Mouse (Mus musculus) retina, adult 2 months (tissue): Measurements from ENCODE around the gene Fam129a.
"Not testable (repeated sequence)": the region's sequence is repeated elsewhere in the genome, so short reads cannot be mapped to it uniquely, and the experiment has no call there.

Experiments
- DNase-seq: peaks from one replicate; pipeline ENCODE4 v3.0.0-alpha.2; 2012; ENCODE audit warnings: low read depth, low spot score

Gene Fam129a

DNA sequence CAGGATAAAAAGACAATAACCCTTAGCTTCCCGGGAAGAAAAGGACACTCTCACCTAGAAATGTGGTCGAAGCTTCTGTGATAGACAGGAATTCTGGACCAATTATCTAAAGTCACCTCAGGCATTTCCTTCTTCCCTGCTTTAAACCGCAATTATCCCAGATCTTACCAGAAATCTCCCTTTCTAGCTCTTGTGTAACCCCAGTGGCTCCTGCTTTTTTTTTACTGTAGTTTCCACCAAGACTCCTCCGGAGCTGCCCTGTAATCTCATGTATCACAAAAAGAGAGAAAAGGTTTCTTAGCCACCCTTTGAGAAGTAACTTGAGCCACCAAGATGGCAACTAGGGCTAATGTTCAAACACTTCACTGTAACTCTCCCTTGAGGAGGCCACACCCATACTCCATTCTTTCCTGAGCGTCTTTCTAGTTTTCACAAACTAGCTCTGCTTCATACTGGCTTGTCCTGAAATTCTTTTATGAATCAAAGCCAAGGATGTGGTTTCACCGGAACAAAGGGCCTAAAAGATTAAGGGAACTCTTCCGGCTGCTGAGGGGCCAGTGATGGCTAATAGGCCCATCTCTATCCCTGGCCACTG, 93.9 kb downstream of the Fam129a start:
- no peak for DNase-seq

DNA sequence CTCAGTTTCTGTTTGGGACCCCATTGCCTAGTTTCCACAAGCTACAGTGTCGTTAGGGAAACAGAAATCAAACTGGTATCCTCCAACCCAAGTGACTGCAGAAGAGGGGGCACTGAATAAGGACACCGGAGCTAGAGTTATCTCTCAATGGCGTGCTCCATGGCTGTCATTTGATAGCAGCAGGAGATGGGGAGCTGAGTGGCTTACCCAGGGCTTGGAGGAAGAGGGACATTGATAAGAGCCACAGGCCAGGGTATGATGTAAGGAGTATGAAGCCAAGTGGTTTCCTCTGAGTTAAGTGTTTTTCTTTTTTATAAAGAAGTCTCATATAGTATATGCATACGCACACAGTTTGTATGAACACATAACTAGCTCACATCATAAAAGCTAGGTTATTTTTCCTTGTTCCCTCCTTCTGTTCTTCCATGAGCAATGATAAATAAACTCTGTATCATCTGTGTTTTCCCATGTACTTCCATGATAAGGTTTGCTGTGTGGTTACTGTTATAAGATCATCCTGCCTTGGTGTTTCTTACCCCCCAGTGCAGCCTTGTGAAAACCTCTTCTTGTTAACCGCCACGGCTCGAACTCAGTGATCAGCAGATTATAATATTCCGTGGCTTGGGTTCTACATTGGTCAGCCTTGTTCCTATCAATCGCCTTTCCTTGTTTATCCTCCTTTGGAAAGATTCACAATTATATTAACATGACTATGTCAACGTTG, 96.5 kb downstream of the Fam129a start:
- no peak for DNase-seq

DNA sequence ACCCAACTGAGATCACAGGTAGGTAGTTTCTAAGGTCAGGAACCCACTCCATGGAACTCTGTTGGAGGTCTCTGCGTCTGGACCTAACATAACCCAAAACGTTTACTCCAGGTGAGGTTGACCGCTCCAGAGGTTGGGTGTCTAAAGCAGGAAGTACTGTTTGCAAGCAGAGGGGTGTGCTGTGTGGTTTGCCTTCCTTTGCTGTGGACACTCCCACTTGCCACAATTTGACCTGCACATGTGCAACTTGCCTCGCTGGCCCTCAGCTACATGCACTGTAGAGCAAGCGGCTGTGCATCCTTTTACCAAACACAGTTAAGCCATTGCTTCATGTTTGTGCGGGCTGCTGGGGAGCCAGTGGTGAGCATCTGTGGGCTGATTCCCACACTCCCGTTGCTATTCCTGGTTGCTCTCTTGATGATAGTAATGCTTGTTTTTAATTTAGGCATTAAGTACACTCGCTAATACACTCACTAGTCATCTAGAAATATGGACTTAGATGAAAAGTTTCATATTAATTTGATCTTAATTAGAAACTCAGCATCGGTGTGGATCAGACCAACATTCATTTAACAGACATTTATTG, 99.1 kb downstream of the Fam129a start:
- DNase-seq = no peak

DNA sequence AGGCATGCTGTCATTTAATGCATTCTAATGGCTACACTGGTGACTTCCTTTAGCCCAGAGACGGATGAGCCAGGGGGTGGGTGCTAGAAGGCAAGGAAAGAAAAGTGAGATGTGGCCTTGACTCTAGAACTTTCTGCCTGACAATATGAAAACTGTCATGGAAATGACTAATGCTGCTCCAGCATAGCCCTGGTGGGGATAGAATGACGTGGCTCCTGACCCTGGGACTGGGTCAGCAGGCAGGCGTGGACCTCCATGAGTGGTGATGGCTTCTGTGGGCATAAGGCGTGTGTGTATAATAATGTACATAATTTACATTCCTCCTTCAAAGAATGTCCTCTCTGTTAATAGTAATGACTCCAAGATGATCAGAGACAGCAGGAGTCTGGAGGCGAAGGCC, 104.7 kb downstream of the Fam129a start:
- no peak for DNase-seq

DNA sequence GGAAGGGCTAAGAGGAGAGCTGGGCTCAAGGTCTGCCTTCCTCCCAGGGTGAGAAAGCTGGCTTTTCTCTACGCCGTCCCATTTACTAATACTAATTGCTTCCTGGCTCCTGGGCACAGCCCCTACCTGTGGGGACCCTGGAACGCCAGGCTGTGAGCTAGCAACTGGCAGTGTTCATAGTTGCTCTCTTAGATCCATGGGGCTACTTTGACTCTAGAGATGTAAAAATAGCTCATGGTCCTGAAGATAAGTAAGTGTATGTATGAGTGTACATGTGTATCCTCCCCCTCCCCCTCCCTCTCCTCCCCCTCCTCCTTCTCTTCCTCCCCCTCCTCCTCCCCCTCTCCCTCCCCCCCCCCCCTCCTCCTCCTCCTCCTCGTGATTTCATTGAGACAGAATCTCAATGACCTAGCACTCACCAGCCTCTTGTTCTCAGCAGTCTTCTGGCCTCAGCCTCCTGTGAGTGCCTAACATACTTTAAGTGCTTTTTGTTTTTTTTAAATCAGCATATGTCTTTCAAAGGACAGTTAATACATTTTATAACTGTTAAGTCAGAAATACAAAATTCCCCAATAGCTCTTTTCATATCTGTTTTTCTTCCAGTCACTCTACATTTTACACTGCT, 106.3 kb downstream of the Fam129a start:
- DNase-seq = no peak

DNA sequence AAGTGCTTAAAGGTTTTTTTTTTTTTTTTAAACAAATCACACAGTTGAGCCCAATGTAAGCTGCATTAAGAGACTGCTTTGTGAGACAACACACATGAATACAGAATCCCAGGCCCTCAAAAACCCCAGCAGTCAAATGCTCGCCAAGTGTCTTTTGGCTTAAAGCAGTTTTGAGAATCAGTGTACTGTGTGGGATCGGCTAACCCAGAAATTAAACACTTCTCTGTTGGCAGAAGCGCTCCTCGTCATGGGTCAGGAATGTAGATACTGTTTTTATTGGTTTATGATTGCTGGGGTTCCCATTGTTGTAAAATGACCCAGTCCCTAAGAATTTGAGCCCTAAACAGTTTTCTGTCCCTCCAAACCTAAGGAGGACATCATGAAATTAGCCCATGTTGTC, 107.0 kb downstream of the Fam129a start:
- DNase-seq = no peak

DNA sequence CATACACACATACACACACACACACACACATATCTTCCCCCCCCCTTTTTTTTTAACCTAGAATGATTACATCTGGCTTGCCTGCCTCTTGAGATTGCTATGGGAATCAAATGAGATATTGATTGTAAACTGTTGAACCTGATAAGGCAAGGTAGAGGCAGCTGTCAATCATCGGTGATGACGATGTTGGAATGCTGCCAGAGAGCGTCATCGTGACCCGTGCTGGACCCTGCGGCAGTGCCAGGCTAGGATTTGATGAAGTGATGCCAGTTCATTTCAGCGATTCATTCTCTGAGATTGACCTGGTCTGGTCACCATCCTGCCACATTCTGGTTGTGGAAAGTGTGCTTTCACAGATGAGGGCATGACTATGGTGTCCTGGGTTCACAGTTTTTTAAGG, 108.2 kb downstream of the Fam129a start:
- DNase-seq = no peak

DNA sequence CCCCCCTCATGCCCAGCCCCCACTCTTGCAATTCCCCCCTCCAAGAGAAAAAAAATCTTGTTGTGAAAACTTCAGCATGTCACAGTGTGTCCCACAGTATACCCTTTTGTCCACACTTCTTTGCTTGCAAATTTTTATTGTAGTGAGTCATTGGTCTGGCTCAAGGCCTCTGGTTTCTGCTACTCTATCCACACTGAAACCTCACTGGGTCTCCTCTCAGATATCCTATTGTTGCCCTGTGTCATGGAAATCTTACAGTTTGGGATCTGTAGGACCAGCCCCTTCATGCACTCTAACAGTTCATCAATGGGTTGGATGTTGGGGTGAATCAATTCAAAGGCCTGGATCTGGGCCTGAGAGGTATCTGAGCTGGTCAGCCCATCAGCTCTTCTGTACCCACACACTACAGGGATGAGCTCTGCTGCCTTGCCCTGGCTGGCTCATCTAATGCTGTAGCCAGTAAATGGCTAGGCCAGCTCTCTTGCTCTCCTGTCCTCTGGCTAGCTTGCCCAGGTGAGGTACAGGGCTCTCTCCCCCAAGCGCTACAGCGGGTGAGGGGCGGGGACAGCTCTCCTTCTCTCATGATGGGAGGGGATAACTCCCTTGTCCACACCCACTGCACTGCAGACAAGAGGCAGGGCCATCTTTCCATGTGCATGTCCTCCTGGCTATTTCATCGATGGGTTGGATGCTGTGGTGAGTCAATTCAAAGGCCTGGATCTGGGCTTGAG, 109.1 kb downstream of the Fam129a start:
- no peak for DNase-seq

DNA sequence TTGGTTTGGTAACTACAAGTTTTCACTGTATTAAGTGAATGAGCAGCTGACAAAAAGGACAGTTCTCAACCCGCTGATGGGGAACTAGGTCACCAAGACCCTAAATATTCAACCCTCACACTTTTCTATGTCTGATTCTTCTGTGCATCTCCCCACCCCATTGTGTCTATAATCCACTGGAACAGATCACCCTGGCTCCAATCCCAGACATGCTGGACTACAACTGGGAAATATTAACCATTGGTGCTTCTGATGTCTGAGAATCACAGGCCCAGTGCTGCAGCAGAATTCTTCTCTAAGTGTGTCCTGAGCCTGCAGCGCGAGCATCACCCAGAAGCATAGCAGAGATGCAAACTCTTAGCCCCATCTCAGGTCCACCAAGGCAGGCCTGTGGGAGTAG, 110.0 kb downstream of the Fam129a start:
- DNase-seq = no peak

DNA sequence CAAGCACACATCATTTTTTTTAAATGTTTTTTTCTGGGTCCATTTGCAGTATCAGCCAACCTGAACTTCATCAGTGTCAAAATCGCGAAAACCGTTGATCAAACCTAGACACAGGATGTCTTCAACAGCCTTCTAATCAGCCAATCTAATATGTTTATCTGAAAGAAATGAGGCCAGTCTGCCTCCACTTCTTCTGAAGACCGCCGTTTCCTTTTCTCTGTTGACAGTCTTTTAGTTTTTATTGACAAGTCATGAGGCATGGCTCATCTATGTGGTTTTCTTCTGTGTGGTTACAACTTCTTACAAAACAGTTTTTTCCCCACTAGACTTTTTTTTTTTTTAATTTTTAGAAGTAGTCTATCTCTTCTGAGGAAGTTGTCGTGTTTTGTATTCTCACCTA, 111.9 kb downstream of the Fam129a start:
- DNase-seq = no peak

DNA sequence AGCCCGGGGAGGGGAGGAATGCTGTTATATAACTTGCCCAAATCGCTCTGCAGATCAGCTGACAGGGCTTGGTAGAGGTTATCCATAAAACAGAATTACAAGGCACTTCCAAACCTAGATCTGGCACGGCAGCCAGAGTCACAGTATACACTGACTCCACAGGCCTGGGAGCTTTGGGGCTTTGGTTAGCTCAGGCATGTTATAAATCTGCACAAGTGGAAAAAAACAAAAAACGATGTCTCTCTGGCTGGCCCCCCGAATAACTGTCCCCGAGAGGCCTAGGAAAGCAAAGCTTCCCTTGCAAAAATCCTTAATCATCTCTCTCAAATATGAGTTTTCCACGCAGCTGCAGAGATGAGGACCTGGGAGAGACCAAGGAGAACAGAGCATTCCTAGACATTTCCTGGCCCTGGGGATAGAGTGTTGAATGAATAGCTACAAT, 113.5 kb downstream of the Fam129a start:
- no peak for DNase-seq

DNA sequence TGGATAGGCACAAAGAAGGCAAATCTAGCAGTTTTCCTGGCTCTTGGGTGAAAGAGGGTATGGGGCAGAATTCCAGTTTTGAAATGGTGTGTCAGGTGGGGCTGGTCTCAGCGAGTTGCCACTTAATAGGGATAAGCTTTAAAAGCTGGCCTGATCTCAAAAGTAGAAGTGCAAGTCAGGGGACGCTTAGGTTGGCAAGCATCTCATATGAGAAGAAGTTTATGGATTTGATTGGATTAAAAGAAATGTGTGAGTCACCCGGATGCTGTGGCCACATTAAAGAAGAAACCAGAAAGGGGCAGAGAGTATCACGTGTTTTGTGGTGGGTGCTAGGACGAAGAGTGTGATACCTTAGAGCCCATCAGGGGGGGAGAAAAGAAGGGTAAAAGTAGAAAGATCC, 114.0 kb downstream of the Fam129a start:
- DNase-seq = no peak

DNA sequence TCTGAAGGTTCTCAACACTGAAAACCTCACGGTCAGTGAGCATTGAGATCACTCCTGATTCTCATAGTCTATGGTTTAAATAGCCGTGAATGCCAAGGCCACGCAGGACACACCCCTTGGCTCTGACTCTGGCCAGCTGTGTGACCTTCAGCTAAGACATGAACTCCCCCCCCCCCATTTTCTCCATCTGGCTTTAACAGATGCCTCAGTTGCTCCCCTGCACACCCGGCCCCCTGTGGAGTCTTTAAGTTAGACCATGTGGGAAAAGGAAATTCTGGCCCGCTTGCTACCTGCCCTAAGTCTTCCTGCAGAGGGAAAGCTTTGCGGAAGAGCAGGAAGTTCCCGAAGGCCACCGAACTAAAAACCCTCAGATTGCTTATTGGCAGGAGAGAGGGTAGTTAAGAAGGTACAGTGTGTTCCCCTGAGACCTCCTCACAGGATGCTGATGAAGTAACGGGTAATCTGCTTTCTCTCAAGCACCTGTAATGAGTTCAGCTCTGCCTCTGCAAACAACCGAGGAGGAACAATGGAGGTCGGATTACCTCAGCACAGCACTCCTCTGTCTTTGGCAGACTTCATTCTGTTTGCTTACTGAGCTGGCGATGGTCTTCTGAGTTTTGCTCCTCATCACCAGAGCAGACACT, 114.8 kb downstream of the Fam129a start:
- DNase-seq = no peak

DNA sequence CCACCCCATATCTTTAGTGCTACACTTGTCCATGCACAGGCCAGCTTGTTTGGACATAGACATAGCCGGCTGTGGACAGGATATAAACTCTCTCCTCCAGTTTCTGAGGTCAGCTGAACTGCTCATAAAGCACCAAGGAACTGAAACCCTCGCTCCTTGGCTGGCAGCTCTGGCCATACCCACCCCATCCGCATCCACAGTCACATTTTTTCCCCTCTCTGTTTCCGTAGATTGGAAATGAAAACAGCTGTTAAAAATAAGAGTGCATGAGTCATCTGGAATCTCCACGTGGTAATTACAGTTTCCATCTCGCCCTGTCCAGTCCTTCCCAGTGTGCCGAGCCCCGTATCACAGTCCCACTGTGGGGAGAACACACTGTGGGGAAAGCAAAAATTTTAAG, 115.7 kb downstream of the Fam129a start:
- no peak for DNase-seq

DNA sequence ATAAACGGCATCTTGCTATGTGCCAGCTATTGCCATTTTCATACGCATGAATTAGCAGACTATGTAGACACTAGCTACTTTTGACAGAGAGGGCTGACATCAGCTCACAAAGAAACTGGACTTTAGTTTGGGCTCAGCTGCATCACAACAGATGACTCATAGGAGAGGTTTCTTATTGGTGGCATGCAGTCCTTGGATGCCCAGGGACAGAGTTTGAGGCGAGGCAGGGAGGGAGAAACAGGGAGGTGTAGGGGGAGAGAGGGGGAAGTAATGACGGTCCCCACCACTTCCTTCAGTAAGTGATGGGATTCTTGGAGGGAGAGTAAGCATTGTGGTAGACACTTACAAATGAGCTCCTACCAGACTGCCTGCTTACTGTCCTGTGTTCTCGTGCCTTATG, 118.0 kb downstream of the Fam129a start:
- no peak for DNase-seq

DNA sequence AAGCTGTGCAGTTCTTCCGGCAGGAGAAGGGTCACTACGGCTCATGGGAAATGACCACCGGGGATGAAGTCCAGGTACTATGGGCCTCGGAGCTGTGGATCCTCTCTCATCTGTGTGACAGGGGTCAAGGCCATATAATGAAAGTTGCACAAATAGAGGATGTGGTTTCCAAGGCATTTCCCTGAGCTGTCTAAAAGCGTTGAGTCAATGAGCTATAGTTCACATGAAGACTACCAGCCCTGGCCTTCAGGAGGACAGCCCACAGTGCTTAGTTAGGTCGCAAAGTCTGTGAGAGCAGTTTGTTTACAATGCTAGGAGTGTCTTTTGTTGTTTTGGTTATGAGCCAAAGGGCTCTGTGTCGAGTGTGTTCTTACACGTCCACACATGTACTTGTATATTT, 118.6 kb downstream of the Fam129a start:
- no peak for DNase-seq

DNA sequence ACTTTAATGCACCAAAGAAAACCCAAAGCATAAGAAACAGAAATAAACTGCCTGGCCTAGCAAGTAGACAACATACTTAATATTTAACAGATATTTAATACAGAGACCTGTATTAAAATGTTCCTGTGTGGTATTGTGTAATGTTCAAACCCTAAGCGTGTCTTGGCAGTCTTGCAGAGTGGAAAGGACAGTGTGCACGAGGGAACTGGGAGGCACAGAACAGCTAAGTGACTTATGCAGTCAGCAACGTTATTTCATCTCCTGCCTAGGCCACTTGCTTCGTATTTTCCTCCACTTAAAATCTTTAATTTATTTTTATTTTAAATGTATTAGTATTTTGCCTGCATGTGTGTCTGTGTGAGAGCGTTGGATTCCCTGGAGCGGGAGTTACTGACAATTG, 119.1 kb downstream of the Fam129a start:
- DNase-seq = no peak

DNA sequence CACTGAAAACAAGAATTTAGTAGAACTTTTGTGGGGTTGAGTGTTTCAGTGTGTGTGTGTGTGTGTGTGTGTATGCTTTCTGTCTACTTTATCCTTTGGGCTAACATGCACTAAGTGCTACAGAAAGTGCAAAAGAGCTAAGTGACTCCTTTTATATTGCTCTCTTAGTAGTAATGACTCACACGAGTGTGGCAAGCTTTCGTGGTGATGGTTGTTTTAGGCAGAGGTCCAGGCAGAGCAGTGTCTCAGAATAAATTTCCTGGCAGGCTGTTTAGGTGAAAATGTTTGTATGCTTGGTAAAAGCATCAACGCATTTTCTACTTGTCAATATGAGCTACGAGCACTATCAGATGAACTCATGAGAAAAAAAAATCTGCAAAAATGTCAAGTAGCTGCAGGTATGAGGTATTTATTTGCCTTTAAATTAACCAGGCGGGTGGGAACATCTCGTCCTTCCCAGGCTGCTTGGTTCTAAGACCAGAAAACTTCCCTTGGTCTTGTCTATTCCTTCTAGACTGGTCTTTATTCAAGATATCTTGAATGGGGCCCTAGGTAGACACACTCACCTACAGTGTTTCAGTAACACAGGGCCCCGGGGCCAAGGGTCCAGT, 119.7 kb downstream of the Fam129a start:
- no peak for DNase-seq

DNA sequence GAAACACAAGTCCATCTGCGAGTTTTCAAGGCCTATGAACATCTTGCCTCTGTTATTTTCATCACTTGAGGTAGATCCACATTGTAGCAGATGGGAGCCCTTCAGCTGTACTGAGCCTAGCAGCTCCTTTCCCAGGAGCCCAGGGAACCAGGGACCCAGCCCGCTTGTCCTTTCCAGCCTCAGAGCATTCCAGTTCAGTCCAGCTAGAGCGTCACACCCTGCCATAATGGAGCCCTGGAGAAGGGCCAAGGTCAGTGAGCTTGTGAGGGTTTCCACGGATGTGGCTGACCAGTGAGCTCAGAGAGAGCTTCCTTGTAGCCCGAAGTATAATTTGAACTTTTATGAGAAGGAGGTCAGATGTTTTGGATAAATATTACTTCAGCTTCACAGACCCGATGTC, 121.9 kb downstream of the Fam129a start:
- not testable (repeated sequence) for DNase-seq

DNA sequence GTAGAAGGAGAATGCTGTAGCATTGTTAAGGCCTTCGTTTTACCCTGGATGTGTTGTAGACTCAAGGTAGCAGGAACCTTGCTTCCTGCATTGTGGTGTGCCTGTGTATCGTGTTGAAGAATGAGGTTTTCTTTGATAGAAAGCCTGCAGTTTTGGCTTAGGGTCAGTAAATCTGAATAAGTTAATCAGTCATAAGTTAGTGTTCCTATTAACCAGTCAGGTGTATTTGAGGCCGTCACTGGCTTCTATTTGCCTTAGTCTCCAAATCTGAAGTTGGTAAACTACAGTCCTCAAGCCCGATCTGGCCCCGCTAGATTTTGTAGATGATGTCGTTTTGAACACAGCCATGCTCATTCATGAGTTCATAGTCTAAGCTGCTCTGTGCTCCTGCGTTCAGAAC, 125.8 kb downstream of the Fam129a start:
- no peak for DNase-seq
